Mouse (Mus musculus): ENCODE data around the gene Cotl1. TPM values are rescaled to one million over a fixed set of nuclear protein-coding genes. Genes with fewer than 3 reads are reported as not detected.

Cotl1 gene
- total RNA-seq, 2 experiments from 2014 or later, result 6.5 to 11.3 TPM

DNA sequence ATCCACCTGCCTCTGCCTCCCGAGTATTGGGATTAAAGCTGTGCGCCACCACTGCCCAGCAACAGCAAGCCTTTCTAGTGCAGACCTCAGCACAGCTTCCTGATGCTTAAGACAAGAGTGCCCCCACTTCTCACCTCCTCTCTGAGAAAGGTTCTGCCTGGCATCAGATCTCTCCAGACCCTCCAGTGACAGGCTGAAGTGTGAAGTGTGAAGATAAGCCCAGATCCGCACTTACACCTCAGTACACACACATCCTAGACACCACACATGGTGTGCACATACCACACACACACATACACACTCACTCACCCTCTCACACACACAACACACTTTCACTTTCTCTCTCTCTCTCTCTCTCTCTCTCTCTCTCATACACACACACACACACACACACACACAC lies 53.5 kb downstream of the Cotl1 start:
- DNase-seq, result no peak

DNA sequence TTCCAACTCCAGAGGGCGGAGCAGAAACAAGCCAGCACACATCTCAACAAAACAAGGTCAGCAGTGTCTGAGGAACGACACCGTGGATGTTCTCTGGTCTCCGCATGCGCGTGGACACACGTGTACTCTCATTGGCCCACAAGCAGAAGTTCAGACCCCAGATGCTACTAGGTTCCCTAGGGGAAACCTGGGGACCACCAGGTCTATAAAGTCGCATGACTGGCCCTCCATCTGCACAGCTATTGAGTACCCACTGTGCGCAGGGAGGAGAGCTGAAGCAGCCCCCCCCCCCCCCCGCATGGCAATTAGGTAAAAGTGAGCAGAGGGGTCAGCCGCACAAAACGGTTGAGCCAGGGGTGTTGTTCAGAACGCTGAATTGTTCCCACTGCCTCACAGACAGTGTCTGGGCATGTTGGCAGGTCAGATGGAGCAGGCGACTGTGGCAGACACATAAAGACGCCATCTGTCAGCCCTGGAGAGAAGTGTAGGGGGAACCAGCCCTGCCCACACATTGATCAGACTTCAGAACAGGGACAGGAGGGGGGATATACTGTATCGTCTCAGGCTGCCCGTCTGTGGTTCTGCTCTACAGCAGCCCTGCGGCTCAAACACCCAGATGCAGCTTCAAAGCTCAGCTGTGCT lies 54.5 kb downstream of the Cotl1 start:
- no peak for DNase-seq

DNA sequence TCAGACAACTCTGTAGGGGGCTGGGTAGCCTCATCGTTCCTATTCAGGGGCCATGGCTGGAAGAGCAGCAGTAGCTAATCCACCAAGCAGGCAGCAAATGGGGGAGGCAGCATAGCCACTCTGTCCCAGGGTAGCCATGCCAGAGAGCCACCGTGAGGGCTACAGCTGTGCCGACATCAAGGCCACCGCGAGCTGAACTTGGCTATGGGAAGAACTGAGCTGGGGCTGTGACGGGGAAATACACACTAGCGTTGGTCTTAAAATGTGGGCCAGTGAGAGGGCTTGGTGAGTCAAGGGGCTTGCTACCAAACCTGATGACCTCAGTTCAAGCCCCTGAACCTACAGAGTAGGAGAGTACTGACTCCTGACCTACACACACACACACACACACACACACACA lies 55.7 kb downstream of the Cotl1 start:
- no peak for DNase-seq

- no peak for DNase-seq
Observed at GRCm38 (mm10) chr8:119784141-119784574, 56.2 kb downstream of the Cotl1 start.

DNA sequence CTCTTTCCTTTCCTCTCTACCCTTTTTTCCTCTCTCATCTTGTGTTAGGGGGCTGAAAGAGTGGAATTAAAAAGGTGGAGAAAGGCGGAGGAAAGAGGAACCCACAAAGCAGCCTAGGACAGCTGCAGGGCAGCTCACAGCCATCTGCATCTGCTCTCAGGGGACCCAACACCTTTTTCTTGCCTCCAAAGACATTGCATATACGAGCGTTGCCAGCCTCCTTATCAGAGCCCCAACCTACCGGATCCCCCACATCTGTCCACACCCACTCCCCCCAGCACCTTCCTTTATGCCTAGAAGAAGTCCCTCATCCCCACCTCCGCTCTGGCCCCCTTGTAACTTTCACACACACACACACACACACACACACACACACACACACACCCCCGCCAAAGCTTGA lies 56.8 kb downstream of the Cotl1 start:
- DNase-seq, result no peak

- DNase-seq, result peak; percentile 41
Observed at GRCm38 (mm10) chr8:119782715-119783114, 57.6 kb downstream of the Cotl1 start.

- DNase-seq, result no peak
Observed at GRCm38 (mm10) chr8:119781086-119781840, 59.1 kb downstream of the Cotl1 start.

- no peak for DNase-seq
Observed at GRCm38 (mm10) chr8:119780402-119781049, 59.8 kb downstream of the Cotl1 start.

GRCm38 (mm10) chr8:119779013-119779737 lies 61.2 kb downstream of the Cotl1 start:
- DNase-seq, result peak; percentile 67

GRCm38 (mm10) chr8:119778263-119778662 lies 62.1 kb downstream of the Cotl1 start, which contains the start of gene Tldc1:
Gene Tldc1 (minus strand): TSS chr8:119778416.
- peak; percentile 98 for DNase-seq

DNA sequence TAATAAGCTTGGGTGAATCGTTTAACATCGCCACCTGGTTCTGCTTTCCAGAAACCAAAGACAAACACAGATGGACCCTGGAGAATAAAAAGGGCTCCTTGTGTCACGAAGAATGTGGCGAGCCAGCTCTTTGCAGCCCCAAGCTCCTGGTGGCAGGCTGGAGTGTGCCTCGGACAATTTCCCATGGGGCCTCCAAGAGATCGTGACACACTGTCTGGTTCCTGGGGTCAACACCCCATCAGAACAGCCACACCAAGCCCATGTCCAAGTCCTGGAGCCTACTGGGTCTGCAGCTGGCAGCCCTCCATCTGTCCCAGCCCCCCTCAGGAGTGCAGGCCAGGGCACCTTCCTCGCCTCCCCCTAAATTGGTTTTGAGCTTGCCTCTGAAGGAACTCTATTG lies 62.6 kb downstream of the Cotl1 start:
- DNase-seq, result peak; percentile 25

DNA sequence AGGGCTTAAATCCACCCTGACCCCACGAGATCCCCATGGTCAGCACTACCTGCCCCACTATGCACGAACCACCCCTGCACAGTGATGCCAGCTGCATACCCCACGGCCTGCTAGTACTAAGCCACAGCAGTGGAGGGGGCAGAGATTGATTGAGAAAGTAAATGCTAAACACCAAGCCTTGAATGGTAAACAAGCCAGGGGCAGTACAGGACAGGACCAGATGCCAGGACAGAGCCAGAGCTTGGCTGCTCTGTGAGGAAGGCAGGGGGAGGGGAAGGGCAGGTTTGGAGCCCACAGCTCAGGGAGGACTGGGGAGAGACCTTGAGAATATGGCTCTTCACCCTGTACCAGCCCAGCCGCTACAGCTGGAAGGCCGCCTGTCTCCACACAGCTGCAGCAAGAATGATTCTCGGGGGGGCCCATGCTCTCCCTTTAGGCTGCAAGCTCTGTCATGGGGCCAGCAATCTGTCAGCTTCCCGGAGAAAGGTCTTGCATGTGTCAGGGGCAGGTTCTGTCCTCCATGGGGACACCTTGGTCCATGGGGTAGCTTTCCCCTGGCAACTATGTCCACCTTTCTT lies 63.6 kb downstream of the Cotl1 start:
- no peak for DNase-seq

DNA sequence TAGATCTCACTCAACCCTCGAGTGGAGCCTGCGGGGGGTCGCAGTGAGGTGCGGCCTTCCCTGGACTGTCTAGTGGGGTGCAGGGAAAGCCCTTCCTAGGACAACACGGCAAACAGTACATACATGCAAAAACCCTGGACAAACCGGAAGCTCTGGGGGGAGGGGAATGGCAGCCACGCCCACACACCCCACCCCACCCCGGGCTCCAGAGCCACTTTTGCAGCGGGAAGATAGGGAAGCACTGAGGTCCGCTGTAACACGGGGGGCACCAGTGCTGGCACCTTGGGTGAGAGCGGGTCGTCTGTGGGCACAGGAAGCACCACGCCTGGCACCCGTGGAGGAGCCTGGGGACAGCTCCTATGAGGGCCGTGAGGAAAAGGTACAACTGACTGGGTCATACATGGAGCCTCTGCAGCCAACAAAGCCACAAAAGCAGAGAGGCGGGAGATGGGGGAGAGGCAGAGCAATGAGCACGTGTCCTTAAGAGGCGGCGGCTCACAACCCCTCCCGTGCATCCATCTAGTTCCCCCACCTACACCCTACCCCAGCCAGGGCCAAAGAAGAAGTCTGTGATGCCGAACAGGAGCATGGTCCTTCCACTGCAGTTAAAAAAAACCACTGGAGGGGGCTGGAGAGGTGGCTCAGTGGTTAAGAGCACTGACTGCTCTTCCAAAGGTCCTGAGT lies 74.4 kb downstream of the Cotl1 start:
- no peak for DNase-seq

GRCm38 (mm10) chr8:119765311-119765710 lies 75.0 kb downstream of the Cotl1 start:
- no peak for DNase-seq

DNA sequence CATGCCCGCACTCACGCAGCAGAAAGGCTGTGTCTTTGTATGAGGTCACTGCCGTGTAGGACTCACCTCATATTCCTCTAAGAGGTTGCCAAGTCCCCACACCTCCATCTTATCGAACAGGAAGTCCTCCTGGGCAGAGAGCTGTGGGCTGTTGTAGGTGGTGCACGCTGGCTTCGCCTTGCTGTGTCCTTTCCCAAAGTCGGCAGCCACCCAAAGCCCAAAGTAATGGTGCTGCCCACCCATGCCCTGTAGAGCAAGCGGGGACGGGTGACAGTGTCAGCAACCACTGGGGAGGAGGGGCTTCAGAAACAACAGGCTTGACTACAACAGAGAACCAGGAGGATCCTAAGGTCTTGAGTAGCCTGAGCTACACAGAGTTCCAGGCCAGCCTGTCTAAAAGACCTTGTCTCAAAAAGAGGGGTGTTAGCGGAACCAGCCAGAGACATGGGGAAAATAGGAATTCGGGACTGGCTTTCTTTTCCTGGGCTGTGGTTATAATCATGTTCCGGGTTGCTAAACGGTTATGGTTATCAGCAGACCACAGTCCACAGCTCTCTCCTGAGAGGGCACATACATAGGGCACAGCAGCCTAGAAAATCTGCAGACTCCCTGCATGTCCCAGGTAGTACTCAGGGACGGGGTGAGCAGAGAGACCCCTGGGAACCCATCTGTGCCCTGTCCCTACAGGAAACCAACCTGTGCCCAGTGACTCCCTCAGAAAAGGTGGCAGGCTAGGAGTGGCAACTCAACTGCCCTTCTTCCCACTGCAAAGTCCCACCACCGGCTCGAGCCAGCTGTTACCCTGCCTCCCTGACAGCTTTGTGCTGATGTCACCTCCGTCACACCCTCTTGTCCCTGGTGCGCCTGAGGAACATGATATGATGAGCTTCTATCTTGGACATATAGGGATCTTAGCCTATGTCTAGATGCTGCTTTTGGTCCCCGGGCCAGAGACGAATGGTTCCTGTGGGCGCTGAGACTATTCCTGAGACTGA lies 77.8 kb downstream of the Cotl1 start:
- no peak for DNase-seq

GRCm38 (mm10) chr8:119761692-119762091 lies 78.7 kb downstream of the Cotl1 start:
- DNase-seq, result no peak

All from gastrocnemius, postnatal 25 days (tissue).